Mouse (Mus musculus) left cerebral cortex, postnatal 10 days (tissue): ENCODE measurements at regions not wholly inside any gene's neighbourhood (a gene's known extent, or its start where the extent isn't known, plus 50 kb on each side); places are given as distances from the start of the nearest gene placed in this dataset.

ENCODE experiments used
- DNase-seq, 2 experiments: peaks; one replicate each; pipeline ENCODE4 v3.0.0; 2021 to 2022; ENCODE audit warnings: low spot score in 2 of 2, mixed read lengths in 1 of 2; ENCODE audit errors: extremely low spot score in 1 of 2
- intact Hi-C: fragments of 180-260 bp; cut with DNase I; formaldehyde crosslinking; loops from one replicate; pipeline ENCODE4 v1.15.1; 2025

GRCm38 (mm10) chr10:71748557-71749493, 401.3 kb downstream of the Ipmk start:
- intact Hi-C loops: no loop called here

GRCm38 (mm10) chr10:71753255-71753654, 405.7 kb downstream of the Ipmk start:
- intact Hi-C loops: no loop called here

More at GRCm38 (mm10) chr10:71748557-71749493, 401.3 kb downstream of the Ipmk start:
- DNase-seq: no peak

GRCm38 (mm10) chr10:71754799-71755198, 407.2 kb downstream of the Ipmk start:
- no peak for DNase-seq
- intact Hi-C loops: no loop called here

More at GRCm38 (mm10) chr10:71753255-71753654, 405.7 kb downstream of the Ipmk start:
- no peak for DNase-seq

GRCm38 (mm10) chr10:71778903-71779302, 431.3 kb downstream of the Ipmk start:
- DNase-seq: no peak
- intact Hi-C loops: no loop called here

GRCm38 (mm10) chr10:71789241-71789640, 441.7 kb downstream of the Ipmk start:
- DNase-seq: no peak
- intact Hi-C loops: no loop called here

- no peak for DNase-seq
- intact Hi-C loops: no loop called here
Observed at GRCm38 (mm10) chr10:71789936-71790335, 442.4 kb downstream of the Ipmk start.

GRCm38 (mm10) chr10:71798638-71799037, 451.1 kb downstream of the Ipmk start:
- intact Hi-C loops: no loop called here
- DNase-seq: no peak

GRCm38 (mm10) chr10:71802457-71802856, 454.9 kb downstream of the Ipmk start:
- no peak for DNase-seq
- intact Hi-C loops: no loop called here

GRCm38 (mm10) chr10:71832633-71833032, 485.1 kb downstream of the Ipmk start:
- intact Hi-C loops: no loop called here
- DNase-seq: no peak

- intact Hi-C loops: no loop called here
- DNase-seq: no peak
Observed at GRCm38 (mm10) chr10:71835018-71835417, 487.5 kb downstream of the Ipmk start.

GRCm38 (mm10) chr10:71857089-71857488, 509.5 kb downstream of the Ipmk start:
- DNase-seq: no peak
- intact Hi-C loops: no loop called here

GRCm38 (mm10) chr10:71857518-71857973, 510.0 kb downstream of the Ipmk start:
- intact Hi-C loops: no loop called here
- DNase-seq: peak; percentile 59 to 64

GRCm38 (mm10) chr10:71893726-71894125, 546.2 kb downstream of the Ipmk start:
- no peak for DNase-seq
- intact Hi-C loops: no loop called here

GRCm38 (mm10) chr10:71905029-71905428, 557.5 kb downstream of the Ipmk start:
- intact Hi-C loops: no loop called here

More at GRCm38 (mm10) chr10:71905029-71905428, 557.5 kb downstream of the Ipmk start:
- DNase-seq: no peak
